Mouse (Mus musculus): Measurements from ENCODE around the gene Slc25a5.

Gene Slc25a5

GRCm38 (mm10) chrX:36833397-36834084 lies 38.1 kb downstream of the Slc25a5 start:
- DNase-seq (ENCODE audit: low read depth in 2 of 2, low spot score in 2 of 2), result peak; percentile 67 to 79

GRCm38 (mm10) chrX:36837069-36837676 lies 41.7 kb downstream of the Slc25a5 start:
- DNase-seq (ENCODE audit: low read depth in 2 of 2, low spot score in 2 of 2), result no peak

- no peak for DNase-seq (ENCODE audit: low read depth in 2 of 2, low spot score in 2 of 2)
These were observed 43.9 kb downstream of the Slc25a5 start for GRCm38 (mm10) chrX:36839391-36839790.

- DNase-seq (ENCODE audit: low read depth in 2 of 2, low spot score in 2 of 2), result no peak
These were observed 46.2 kb downstream of the Slc25a5 start for GRCm38 (mm10) chrX:36841698-36842097.

- DNase-seq (ENCODE audit: low read depth in 2 of 2, low spot score in 2 of 2), result no peak
These were observed 48.0 kb downstream of the Slc25a5 start for GRCm38 (mm10) chrX:36843346-36843990.

GRCm38 (mm10) chrX:36847152-36847551 lies 51.7 kb downstream of the Slc25a5 start:
- no peak for DNase-seq (ENCODE audit: low read depth in 2 of 2, low spot score in 2 of 2)

Data from CD8-positive naive resting alpha-beta T cell, adult 2 months (primary cell).